Mouse (Mus musculus) skeletal muscle tissue, adult 2 months (tissue): ENCODE results near the gene Strn4.
A peak's percentile ranks its signal among the peaks of the same experiment; 100 is the strongest.

Experiments
- DNase-seq: peaks from one replicate; pipeline ENCODE4 v3.0.0-alpha.2; 2012; ENCODE audit warnings: low read depth, low spot score

Strn4 gene

DNA sequence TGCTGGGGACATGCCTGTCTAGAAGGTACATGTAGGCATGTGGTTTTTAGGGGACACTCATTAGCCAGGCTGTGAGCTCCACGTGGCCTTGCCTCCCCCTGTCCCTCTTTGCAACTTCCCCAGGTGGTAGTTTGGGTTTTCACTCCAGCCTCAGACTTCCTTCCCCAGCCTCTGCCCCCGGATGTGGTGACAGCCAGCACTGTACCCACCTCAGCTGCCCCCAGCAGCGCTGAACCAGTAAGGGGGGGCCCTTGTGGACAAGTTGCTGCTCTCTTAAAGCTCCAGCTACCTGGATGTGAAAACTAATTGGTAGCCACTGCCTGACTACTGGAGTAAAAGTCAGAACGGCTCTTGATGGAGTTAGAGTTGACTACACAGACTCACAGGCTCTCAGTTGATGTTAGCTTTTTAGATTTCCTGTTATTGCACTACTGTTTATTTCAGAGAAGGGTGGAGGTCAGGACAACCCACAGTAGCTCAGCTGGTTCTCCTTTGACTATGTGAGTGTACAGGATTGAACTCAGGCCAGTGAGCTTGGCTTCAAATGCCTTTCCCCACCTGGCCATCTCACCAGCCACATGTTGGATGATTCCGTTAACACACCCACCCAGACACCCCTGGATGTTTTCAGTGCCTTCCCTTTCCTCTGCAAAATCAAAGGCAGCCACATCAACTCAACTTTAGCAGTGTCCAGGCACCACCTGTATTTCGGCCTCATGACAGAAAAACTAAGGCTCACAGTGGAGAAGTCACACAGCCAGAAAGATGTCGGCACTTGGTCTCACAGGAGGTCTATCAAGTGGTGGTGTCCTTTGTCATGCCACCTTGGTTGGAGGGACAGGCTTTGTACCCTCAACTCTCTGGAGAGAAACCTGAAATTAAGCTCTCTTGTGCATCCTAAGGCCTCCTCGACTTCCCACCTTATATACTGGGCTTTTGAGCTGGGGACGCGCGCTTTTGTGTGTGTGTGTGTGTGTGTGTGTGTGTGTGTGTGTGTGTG lies 26.2 kb downstream of the Strn4 start:
- DNase-seq, result no peak

DNA sequence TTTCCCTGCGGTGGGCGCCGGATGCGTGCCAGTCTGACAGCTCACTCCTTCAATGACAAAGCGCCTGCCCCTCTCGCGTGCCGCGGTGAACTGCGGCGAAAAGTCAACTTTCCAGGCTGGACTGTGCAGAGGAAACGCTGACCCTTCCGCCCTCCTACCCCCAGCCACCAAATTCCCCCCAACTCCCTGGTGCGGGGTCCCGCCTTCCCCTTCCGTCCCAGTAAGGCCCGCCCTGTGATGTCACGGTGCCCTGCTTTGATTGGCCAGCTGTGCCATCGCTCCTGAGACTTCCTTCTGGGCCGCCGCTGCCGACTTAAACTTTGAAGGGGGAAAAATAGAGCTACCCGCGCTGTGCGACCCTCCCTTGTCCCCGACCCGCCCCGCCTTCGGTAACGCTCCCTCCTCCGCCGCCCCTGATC lies 27.0 kb downstream of the Strn4 start, which contains the start of gene Prkd2:
Gene Prkd2 (plus strand): TSS at position 258 of the 419 bp plus-strand sequence.
- peak; percentile 79 for DNase-seq

DNA sequence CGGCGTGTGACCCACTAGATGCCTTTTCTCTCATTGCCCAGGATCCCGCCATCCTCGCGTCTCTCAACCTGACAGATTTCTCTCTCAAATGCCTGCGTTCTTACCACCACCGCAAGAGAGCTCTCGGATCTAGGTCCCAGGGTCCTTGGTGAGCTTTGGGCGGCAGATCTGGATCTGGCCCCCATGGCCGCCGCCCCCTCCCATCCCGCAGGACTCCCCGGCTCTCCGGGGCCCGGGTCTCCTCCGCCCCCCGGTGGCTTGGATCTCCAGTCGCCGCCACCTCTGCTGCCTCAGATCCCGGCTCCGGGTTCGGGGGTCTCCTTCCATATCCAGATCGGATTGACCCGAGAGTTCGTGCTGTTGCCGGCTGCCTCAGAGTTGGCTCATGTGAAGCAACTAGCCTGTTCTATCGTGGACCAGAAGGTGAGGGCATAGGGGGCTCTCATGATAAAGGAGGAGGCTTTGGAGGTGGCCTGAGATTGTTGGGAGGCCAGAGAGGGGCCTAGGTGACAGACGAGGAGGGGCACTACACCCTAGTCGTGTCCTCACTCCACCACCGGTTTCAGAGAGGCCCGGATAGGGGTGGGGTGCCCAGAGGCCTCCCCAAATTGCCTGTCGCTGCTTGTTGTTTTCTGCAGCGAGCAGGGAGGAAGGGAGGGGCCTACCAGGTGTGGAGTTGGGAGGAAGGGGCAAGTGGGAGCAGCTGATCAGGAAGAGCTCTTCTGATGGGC lies 27.9 kb downstream of the Strn4 start:
- no peak for DNase-seq

DNA sequence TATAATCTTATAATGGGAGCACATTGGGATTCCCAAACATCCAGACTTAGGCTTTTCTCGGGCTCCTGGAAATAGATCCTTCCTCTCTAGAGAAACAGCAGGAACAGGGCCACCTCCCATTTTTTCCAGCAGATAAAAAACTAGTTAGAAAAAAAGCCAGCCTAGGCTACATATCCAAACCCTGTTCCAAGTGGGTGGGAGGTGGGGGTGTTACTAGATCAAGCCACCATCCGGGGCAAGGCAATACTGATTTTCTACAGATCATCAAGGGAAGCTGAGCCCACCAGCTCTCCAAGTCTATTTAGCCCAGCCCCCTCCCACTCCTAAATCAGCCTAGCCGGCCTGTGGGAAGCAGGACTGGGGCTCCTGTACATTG lies 29.0 kb downstream of the Strn4 start:
- no peak for DNase-seq

DNA sequence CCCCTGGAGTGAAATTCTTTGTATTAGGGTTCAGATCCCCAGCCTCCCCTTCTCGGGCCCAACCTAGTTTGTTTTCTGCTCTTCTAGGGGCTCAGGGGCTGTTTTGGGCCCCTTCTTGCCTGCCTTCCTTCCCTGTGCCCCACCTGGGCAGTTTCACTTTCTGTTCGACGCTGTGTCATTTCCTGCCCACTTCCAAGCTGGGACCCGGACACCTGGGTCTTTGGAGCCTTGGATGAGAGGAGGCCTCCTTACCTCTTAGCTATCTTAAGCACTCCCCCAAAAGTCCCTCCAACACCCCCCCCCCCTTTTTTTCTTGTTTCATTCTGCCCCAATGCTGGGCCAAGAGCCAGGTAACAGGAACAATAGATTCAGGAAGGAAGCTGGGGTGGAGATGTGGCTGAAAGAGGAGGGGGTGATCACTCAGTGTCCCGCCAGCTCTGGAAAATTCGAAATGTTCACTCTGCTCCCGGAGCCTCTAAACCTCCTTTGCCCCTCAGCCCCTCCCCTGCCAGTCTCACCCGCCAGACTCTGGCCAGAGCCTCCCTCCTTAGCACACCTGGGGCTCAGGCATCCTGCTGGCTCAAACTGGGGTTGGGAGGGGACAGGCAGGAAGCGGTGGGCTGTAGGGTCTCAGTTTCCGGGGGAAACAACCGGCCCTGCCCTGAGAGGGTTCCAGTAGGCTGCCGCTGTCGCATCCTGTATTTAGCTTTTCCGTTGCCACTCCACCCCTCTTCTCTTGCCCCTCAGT lies 29.6 kb downstream of the Strn4 start:
- DNase-seq, result peak; percentile 37

DNA sequence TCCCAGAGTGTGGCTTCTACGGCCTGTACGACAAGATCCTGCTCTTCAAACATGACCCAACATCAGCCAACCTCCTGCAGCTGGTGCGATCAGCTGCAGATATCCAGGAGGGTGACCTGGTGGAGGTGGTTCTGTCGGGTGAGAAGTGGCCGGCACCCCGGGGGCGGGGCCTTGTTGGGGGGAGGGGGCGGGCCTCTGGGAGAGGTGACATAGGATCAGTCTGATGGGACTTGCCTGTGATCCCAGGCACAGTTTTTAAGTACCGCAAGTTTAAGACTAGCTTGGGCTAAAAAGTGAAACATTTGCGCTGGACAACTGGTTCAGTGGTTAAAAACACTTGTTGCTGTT lies 30.1 kb downstream of the Strn4 start:
- DNase-seq, result no peak

DNA sequence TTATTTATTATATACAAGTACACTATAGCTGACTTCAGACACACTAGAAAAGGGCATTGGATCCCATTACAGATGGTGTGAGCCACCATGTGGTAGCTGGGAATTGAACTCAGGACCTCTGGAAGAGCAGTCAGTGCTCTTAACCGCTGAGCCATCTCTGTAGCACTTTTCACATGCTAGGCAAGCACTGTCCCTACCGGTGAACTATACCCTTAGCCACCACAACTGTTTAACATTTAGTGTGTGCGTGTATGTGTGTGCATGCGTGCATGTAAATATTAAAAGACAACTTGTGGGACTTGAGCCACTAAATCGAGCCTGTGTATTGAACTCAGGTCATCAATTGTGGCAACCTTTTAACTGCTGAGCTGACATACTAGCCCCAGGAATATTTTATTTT lies 31.1 kb downstream of the Strn4 start:
- DNase-seq, result no peak

DNA sequence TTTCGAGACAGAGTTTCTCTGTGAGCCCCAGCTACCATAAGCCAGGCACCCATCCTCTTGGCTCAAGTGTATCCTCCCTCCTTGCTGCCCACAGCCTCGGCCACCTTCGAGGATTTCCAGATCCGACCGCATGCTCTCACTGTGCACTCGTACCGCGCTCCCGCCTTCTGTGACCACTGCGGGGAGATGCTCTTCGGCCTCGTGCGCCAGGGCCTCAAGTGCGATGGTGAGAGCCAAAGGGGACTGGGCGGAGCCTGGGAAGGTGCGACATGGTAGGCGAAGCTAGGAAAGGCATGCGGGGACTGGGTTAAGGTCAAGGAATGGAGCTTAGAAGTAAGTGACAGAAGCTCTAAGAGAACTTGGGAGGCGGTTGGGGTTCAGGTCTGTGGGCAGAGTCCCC lies 31.8 kb downstream of the Strn4 start:
- no peak for DNase-seq

DNA sequence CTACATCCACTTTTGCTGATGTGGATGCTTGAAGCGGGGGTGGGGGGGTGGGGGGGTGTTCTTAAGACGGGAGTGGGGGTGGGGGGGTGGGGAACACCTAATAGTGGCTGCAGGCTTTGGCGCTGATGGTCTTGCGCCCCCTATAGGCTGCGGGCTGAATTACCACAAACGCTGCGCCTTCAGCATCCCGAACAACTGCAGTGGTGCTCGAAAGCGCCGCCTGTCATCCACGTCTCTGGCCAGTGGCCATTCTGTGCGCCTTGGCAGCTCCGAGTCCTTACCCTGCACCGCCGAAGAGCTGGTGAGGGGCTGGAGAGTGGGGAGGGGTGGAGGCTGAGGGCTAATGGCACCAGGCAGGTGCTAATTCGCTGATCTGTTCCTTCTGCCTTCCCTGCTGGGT lies 32.9 kb downstream of the Strn4 start:
- DNase-seq, result no peak

DNA sequence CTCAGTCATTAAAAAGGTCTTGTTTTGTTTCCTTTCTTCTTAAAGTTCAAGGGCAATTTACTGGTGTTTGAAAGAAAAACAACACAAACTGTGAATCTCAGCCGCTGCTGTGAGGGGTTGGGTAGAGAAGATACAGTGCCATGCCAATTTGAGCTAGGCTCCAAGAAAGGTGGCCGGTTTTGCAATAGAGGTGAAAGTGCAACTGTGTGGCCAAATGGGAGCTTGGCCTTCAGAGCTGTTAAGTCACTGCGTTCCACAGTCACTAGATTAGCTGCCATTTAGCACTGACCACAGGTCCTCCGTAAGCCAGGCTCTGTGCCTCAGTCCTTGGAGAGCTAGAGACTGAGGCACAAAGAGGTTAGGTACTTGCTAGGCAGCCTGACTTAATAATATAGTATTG lies 35.9 kb downstream of the Strn4 start:
- DNase-seq, result no peak

DNA sequence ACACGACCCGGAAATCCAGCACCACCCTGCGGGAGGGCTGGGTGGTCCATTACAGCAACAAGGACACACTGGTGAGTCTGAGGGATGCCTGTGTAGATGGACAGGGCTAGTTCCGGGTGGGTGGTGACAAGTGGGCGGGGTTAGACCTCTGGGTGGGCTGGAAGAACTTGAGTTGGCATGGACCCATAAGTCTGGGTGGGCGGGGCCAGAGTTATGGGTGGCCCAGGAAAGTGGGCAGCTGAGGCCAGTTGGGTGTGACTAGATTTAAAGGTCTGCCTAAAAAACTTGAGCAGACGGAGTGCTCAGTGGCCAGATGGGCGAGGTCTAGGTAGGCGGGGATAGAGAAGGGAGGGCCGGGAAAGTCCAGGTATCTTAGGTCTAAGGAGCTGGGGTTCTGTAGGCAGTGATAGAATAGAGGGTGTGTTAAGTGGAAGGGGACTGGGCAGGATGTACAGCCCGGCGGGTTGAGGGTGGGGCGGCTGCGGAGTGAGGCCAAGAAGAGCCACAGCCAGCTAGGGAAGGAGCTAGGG lies 37.7 kb downstream of the Strn4 start:
- no peak for DNase-seq

DNA sequence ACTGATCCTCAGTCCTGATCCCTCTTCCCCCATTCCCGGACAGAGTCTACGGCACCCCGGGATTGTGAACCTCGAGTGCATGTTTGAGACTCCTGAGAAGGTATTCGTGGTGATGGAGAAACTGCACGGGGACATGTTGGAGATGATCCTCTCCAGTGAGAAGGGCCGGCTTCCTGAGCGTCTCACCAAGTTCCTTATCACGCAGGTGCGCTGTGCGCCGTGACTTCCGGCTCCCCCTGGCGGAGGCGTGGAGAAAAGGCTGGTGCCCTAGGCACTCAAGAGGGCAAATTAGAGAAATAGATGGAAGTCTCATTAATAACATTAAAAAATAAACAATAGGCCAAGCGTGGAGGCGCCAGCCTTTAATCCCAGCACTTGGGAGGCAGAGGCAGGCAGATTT lies 42.6 kb downstream of the Strn4 start:
- no peak for DNase-seq

DNA sequence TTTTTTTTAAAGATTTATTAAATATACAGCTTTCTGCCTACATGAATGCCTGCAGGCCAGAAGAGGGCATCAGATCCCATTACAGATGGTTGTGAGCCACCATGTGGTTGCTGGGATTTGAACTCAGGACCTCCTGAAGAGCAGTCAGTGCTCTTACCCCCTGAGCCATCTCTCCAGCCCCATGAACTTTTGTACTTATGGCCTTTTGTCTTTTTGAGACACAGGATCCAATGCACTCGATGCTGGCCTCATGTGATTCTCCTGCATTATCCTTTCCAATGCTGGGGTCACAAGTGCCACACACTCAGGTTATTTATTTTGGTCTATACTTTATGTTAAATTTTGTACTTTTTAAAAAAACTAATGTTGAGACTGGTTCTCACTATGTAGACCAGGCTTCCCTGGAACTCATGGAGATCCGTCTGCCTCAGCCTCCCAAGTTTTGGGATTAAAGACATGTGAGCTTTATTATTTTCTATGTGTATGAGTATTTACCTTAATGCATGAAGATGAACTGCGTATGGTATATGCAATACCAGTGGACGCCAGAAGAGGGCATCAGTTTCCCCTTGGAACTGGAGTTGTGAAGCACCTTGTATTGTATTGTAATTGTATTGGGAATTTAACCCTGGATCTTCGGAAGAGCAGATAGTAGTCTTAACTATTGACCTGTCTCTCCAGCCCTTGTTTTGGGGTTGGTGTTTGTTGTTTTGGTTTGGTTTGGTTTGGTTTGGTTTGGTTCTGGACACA lies 44.4 kb downstream of the Strn4 start:
- DNase-seq, result no peak

DNA sequence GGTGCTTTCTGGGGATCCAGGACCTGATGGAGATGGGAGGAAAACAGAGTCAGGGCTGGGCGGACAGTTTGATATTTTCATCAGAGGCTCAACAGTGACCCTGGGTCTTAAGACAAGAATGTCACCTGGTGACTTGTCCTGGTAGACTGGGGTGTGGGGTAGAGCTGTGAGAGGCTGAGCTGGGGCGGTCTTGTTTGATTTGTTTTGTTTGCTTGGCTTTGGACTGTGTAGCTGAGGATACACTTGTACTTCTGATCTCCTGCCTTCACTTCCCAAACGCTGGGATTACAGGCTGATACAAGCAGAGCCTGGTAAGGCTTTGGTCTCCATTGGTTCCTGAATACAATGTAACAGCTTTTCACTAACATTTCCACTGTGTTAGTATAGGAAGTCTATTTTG lies 51.8 kb downstream of the Strn4 start:
- no peak for DNase-seq

DNA sequence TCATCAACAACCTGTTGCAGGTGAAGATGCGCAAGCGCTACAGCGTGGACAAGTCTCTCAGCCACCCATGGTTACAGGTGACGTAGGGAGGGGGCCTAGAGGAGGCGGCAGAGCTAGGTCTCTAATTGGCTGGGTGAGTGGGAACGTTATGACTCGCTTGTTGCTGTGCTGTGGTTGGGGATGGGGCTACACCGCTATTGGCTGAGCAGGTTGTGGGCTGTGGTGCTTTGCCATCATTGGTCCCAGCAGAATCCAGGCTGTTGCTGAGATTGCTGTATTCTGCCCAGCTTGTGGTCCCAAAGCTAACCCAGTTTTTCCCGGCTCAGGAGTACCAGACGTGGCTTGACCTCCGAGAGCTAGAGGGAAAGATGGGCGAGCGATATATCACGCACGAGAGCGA lies 53.8 kb downstream of the Strn4 start:
- no peak for DNase-seq

DNA sequence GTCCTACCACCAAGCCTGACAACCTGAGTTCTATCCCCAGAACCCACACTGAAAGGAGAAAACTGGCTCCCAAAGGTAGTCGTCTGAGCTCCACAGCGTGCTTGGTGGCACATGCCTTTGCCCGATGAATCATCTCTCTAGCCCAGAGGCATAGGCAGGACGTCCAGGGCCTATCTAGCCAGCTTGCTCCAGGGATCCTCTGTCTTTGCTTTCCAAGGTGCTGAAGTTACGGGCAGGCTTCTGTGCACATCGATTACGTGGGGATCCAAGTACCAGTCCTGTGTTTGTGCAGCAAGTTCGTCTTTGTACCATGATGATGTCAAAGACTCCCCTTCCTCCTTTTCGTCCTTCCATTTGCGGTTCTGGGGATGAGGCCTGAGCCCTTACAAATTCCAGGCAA lies 55.9 kb downstream of the Strn4 start:
- DNase-seq, result no peak

DNA sequence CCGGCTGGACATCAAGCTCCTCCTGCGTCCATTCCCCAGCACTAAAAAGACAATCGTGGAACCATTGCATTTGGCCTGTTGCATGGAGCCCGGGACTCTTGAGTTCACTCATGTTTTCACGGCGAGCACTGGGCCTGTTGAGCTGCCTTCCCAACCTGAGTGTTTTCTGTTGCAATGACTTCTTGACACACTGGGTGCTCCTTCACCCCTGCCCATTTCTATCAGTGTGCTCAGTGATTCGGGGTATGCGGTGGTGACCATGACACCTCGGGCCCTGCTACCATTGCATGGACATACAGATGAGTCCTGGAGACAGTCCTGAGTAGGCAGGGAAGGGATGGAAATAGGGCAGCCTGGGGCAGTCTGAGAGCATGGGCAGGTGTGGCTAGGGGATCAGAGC lies 56.8 kb downstream of the Strn4 start:
- no peak for DNase-seq

DNA sequence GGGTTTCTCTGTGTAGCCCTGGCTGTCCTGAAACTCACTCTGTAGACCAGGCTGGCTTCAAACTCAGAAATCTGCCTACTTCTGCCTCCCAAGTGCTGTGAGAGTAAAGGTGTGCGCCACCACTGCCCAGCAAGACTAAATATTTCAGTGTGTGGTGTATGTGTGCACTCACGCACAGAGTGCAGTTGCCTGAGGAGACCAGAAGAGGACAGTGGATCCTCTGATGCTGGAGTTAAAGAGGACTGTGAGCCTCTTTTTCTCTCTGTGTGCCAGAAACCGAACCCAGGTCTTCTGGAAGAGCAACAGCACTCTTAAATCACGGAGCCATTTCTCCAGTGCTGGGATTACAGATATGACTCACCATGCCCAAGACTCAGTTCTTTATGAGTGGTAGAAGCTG lies 57.7 kb downstream of the Strn4 start:
- no peak for DNase-seq

DNA sequence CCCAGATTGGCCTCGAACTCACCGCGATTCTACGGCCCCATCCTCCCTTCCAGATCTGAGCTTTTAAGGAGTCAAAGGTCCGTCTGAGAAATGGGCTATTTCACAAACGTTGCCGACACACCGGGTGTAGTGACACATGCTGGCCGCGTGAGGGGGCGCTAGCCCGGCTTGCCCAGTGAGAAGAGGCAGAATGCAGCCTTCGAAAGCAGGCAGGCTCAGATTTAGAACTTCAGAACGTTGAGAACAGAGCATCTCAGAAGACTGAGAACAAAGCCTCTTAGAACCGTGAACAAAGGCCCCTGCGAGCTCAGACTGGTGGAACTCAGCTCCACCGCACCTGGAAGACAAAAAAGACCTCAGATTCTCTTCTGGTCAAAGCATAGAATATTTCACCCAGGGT lies 58.5 kb downstream of the Strn4 start:
- DNase-seq, result peak; percentile 80

DNA sequence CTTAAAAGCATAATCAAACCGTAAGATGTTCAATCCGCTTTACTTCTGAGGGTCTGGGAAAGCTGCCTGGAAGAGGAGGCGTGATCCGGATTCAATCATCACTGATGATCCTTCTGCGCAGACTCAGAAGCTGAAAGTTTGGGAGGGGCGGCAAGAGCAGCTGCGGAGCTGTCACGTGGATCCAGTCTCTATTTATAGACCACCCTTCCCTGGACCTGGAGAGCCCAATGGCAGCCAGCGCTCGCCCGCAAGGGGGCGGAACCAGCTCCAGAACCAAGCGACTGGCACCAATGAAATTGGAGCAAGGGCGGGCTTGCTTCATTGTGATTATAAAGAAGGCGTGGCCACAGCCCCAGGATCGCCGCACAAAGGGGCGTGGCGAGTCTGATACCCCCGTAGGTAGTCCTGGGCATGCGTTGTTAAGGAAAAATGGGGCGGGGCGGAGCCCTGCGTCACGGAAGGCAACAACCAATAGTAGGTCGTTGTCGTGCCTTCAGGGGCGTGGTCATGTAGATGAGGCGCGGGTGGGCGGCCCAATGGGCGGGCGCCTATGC lies 59.1 kb downstream of the Strn4 start:
- peak; percentile 100 for DNase-seq

DNA sequence AGATGAGACGGTGACA lies 59.4 kb downstream of the Strn4 start, which contains the start of gene Dact3:
Gene Dact3 (plus strand): TSS at position 8 of the 16 bp plus-strand sequence.
- no peak for DNase-seq

DNA sequence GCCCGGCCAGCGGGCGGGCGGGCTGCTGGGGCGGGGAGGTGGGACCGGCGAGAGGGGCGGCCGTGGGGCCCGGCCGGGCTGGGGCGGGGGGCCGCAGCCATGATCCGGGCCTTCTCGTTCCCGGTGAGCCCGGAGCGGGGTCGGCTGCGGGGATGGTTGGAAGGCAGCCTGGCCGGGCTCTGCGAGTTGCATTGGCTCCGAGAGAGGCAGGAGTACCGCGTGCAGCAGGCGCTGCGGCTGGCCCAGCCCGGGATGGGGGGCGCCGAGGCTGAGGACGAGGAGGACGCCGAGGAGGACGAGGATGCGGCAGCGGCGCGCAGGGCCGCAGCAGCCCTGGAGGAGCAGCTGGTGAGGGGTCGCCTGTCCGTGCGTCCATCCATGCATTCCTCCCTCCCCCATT lies 59.6 kb downstream of the Strn4 start:
- DNase-seq, result no peak
